Mouse (Mus musculus) CH12.LX (cell line): ENCODE results near the gene Apom. TPM values are rescaled to one million over a fixed set of nuclear protein-coding genes. Genes with fewer than 3 reads are reported as not detected.

Experiments used
- DNase-seq: peaks from one replicate; pipeline ENCODE4 v3.0.0-alpha.2; 2013; ENCODE audit errors: extremely low read depth
- H3K27ac ChIP-seq: 2 replicates; pipeline ENCODE4 v1.5.1; 2012; ENCODE audit warnings: low read depth, mild to moderate bottlenecking, control low read depth, moderate library complexity; ENCODE audit not compliant: insufficient read depth
- H3K27me3 ChIP-seq: replicated peaks from 2 replicates; pipeline ENCODE3; 2012; ENCODE audit warnings: inconsistent platforms
- H3K36me3 ChIP-seq, 2 experiments: replicated peaks in 1 of 2; 2 replicates each; pipeline versions ENCODE3 to v1.6.1; 2012; ENCODE audit warnings: inconsistent platforms in 1 of 2, low read length in 1 of 2, mild to moderate bottlenecking in 1 of 2, mixed read lengths in 1 of 2, moderate library complexity in 1 of 2; ENCODE audit not compliant: control insufficient read depth in 1 of 2, insufficient read depth in 1 of 2
- H3K4me1 ChIP-seq, 2 experiments: 2 replicates each; pipeline ENCODE4 v1.6.1; 2012; ENCODE audit warnings: inconsistent platforms in 1 of 2, moderate library complexity in 1 of 2; ENCODE audit not compliant: insufficient read depth in 2 of 2, control insufficient read depth in 1 of 2
- H3K4me2 ChIP-seq: 2 replicates; pipeline ENCODE4 v1.6.1; 2012; ENCODE audit warnings: low read depth, mild to moderate bottlenecking, control low read depth; ENCODE audit not compliant: poor library complexity, insufficient read depth, severe bottlenecking
- H3K4me3 ChIP-seq, 3 experiments: fragments of 150-350 bp in 1 of 3; sonication (generic) in 1 of 3; replicated peaks in 1 of 3; 2 replicates each; pipeline versions ENCODE3 to v1.5.1; 2011 to 2012; ENCODE audit warnings: low read depth in 2 of 3, low read length in 2 of 3, mild to moderate bottlenecking in 2 of 3, moderate library complexity in 2 of 3, control low read depth in 1 of 3, improper control_type of control experiment in 1 of 3, inconsistent platforms in 1 of 3, mixed read lengths in 1 of 3; ENCODE audit not compliant: poor library complexity in 1 of 3
- H3K79me2 ChIP-seq: replicated peaks from 2 replicates; pipeline ENCODE4 v1.6.1; 2012; ENCODE audit warnings: mild to moderate bottlenecking, moderate library complexity; ENCODE audit not compliant: control insufficient read depth, poor library complexity, insufficient read depth, severe bottlenecking; ENCODE audit errors: extremely low read depth
- H3K9ac ChIP-seq: 2 replicates; pipeline ENCODE4 v1.6.1; 2012; ENCODE audit warnings: low read depth, mild to moderate bottlenecking, control low read depth, moderate library complexity; ENCODE audit not compliant: insufficient read depth
- H3K9me3 ChIP-seq: replicated peaks from 2 replicates; pipeline ENCODE3; 2012; ENCODE audit warnings: low read length, inconsistent platforms, mixed read lengths
- CHD1 ChIP-seq: IDR thresholded peaks from 2 replicates; pipeline ENCODE4 v1.6.1; 2012; ENCODE audit warnings: low read depth, low read length, improper control_type of control experiment, inconsistent platforms
- IRF4 ChIP-seq: IDR thresholded peaks from 2 replicates; pipeline ENCODE4 v1.6.1; 2014; ENCODE audit warnings: low read depth, mild to moderate bottlenecking, inconsistent platforms, low read length, improper control_type of control experiment
- JUND ChIP-seq: conservative IDR thresholded peaks from 2 replicates; pipeline ENCODE4 v1.6.1; 2011; ENCODE audit warnings: low read depth, low read length, improper control_type of control experiment
- KAT2A ChIP-seq: IDR thresholded peaks from 2 replicates; pipeline ENCODE4 v1.6.1; 2012; ENCODE audit warnings: low read length, improper control_type of control experiment, inconsistent platforms; ENCODE audit not compliant: insufficient replicate concordance
- MXI1 ChIP-seq: IDR thresholded peaks from 2 replicates; pipeline ENCODE4 v1.6.1; 2011; ENCODE audit warnings: mild to moderate bottlenecking, low read depth, low read length, improper control_type of control experiment
- NRF1 ChIP-seq: IDR thresholded peaks from 2 replicates; pipeline ENCODE4 v1.6.1; 2014; ENCODE audit warnings: low read depth, mild to moderate bottlenecking, inconsistent platforms, low read length, improper control_type of control experiment, moderate library complexity
- SIN3A ChIP-seq: IDR thresholded peaks from 2 replicates; pipeline ENCODE4 v1.6.1; 2012; ENCODE audit warnings: low read length, improper control_type of control experiment, inconsistent platforms
- TCF12 ChIP-seq: IDR thresholded peaks from 2 replicates; pipeline ENCODE4 v1.6.1; 2014; ENCODE audit warnings: low read depth, mild to moderate bottlenecking, inconsistent platforms, low read length, improper control_type of control experiment
- USF1 ChIP-seq: IDR thresholded peaks from 2 replicates; pipeline ENCODE4 v1.6.1; 2014; ENCODE audit warnings: low read depth, mild to moderate bottlenecking, inconsistent platforms, low read length, improper control_type of control experiment
- ZKSCAN1 ChIP-seq: IDR thresholded peaks from 2 replicates; pipeline ENCODE4 v1.6.1; 2012; ENCODE audit warnings: low read depth, inconsistent platforms, low read length, improper control_type of control experiment, borderline replicate concordance
- ZMIZ1 ChIP-seq: IDR thresholded peaks from 2 replicates; pipeline ENCODE4 v1.6.1; 2012; ENCODE audit warnings: low read depth, mild to moderate bottlenecking, inconsistent platforms, low read length, improper control_type of control experiment
- dilution Hi-C: fragments of 300-500 bp; cut with MboI; formaldehyde crosslinking; loops from 2 replicates; pipeline ENCODE4 v1.14.3; 2020; ENCODE audit warnings: low sequenced_read_pairs; ENCODE audit not compliant: extremely low pct_unique_long_range_greater_than_20kb, extremely low pct_ligation_motif_present
- in situ Hi-C: fragments of 300-500 bp; cut with MboI; formaldehyde crosslinking; loops from 3 replicates; pipeline ENCODE4 v1.14.3; 2019; ENCODE audit warnings: low sequenced_read_pairs, low pct_ligation_motif_present, low pct_unique_long_range_greater_than_20kb, mixed read lengths
- polyA plus RNA-seq: library from polyadenylated mRNA; unstranded; fragments of >175 nt; gene quantifications from 2 replicates; pipeline ENCODE4 v1.2.1, GENCODE M21; 2012; ENCODE audit warnings: low read depth; ENCODE audit not compliant: insufficient read length
- total RNA-seq, 2 experiments: library from RNA; depleted of rRNA; stranded (reverse); fragments of 300-350 nt in 1 of 2; fragments of >200 nt in 1 of 2; gene quantifications; 2 replicates each; pipeline ENCODE4 v1.2.3; 2012 to 2014

The Apom gene
- total and polyA plus RNA-seq, 3 experiments: 0.39 TPM; not detected in 2

DNA sequence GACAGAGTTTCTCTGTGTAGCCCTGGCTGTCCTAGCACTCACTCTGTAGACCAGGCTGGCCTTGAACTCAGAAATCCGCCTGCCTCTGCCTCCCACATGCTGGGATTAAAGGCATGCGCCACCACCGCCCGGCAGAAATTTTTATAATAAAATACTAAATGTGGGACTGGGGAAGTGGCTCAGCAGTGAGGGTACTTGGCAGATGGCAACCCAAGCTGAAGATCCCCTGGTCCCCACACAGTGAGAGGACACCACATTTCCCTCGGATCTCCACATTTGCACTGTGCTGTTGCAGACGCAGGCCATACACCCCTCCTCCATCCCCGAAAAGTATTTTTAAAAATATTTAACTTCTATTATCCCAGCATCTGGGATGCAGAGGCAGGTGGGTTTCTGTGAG, 1.7 kb upstream of the Apom start:
- no peaks in the 10 kb centered on the region for H3K27me3 ChIP-seq
- H3K79me2 ChIP-seq: peaks cover 32% of the 10 kb centered on the region
- no peaks in the 10 kb centered on the region for H3K9me3 ChIP-seq
- TF ChIP-seq USF1: no peak
- TF ChIP-seq TCF12: no peak
- no peak for TF ChIP-seq CHD1
- no peak for TF ChIP-seq MXI1
- no peak for TF ChIP-seq NRF1
- no peak for TF ChIP-seq ZMIZ1
- TF ChIP-seq KAT2A: no peak
- no peak for TF ChIP-seq IRF4
- no peak overlapping the region for H3K9ac ChIP-seq
- no peak overlapping the region for H3K4me3 ChIP-seq
- no peak overlapping the region for H3K4me2 ChIP-seq
- in situ Hi-C loops (no loop called here), dilution Hi-C loops (no loop called here)
- no peak for DNase-seq
- peaks cover 0 to 19% of the 10 kb centered on the region in 2 experiments; a peak in 2 of 4 replicates for H3K4me1 ChIP-seq
- no peak overlapping the region for H3K27ac ChIP-seq
- H3K36me3 ChIP-seq: peaks cover 11 to 41% of the 10 kb centered on the region in 2 experiments

DNA sequence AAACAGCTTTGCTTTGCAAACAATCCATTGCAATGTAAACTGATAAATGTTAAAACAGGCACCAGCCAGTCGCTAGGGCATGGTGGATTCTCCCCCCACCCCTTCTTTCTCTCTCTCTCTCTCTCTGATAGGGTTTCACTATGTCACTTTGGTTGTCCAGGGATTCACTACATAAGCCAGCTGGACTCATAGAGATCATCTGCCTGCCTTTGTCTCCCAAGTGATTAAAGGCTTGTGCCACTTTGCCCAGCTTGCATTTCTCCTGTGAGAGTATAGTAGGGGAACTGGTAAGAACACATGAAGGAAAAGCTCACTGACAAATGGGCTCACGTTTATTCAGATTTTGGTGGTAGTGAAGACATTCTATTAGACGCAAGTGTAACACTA, 317 bp upstream of the Apom start:
- in situ Hi-C loops: no loop called here
- TF ChIP-seq NRF1: no peak
- no peak for TF ChIP-seq JUND
- TF ChIP-seq ZKSCAN1: no peak
- Histone ChIP-seq H3K9me3 (no peaks in the 10 kb centered on the region), H3K27ac (no peak overlapping the region), H3K79me2 (peaks cover 29% of the 10 kb centered on the region), H3K27me3 (no peaks in the 10 kb centered on the region), H3K9ac (no peak overlapping the region), H3K4me1 (peaks cover 5 to 23% of the 10 kb centered on the region in 2 experiments), H3K36me3 (peaks cover 13 to 38% of the 10 kb centered on the region in 2 experiments), H3K4me2 (no peak overlapping the region), H3K4me3 (no peak overlapping the region)
- dilution Hi-C loops: no loop called here
- no peak for DNase-seq

DNA sequence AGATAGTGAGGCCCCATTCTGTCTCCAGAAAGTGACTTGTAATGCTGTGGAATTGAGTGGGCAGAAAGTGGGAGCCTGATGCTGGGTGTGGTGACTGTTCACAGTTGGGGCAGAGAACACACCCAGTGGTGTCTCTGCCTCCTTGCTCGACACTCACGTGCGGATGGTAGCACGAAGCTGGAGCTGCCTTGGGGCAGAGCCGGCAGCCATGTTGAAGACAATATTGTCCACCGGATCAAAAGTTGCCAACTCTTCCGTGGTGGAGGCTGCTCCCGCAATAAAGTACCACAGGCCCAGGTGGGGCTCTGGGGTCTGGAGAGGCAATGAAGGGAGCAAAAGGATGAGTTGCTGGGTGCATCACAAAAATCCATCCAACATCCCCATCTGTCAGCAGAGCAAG, 812 bp downstream of the Apom start:
- Histone ChIP-seq H3K36me3 (peaks cover 13 to 38% of the 10 kb centered on the region in 2 experiments), H3K79me2 (peaks cover 23% of the 10 kb centered on the region), H3K27me3 (no peaks in the 10 kb centered on the region), H3K4me1 (peaks cover 5 to 16% of the 10 kb centered on the region in 2 experiments), H3K9ac (no peak overlapping the region), H3K4me2 (no peak overlapping the region), H3K9me3 (no peaks in the 10 kb centered on the region), H3K27ac (no peak overlapping the region), H3K4me3 (no peak overlapping the region)
- in situ Hi-C loops: no loop called here
- dilution Hi-C loops: no loop called here
- DNase-seq: no peak
- TF ChIP-seq SIN3A: no peak
